Mouse (Mus musculus): ENCODE data around the gene Syce2. TPM values are rescaled to one million over a fixed set of nuclear protein-coding genes. Genes with fewer than 3 reads are reported as not detected.

The Syce2 gene
- total RNA-seq, 2 experiments from 2014 or later = 2.3 to 3.0 TPM

GRCm38 (mm10) chr8:84841514-84841913 lies 30.4 kb upstream of the Syce2 start:
- intact Hi-C loops (cut with DNase I) = no loop called here
- no peak for DNase-seq (ENCODE audit: low spot score)

- intact Hi-C loops (cut with DNase I) = loop anchor here (5.0 kb wide), 1 partner anchor 1237 kb away; the partner anchor contains the start of genes Dnajb1 and Tecr
Measured at GRCm38 (mm10) chr8:84844397-84845070, 27.4 kb upstream of the Syce2 start.

GRCm38 (mm10) chr8:84845355-84846093 lies 26.4 kb upstream of the Syce2 start:
- DNase-seq (ENCODE audit: low spot score) = no peak
- intact Hi-C loops (cut with DNase I) = loop anchor here (5.0 kb wide), 1 partner anchor 1238 kb away; the partner anchor contains the start of genes Dnajb1 and Tecr

More at GRCm38 (mm10) chr8:84844397-84845070, 27.4 kb upstream of the Syce2 start:
- no peak for DNase-seq (ENCODE audit: low spot score)

- DNase-seq (ENCODE audit: low spot score) = no peak
- intact Hi-C loops (cut with DNase I) = loop anchor here (5.0 kb wide), 1 partner anchor 1239 kb away; the partner anchor contains the start of genes Dnajb1 and Tecr
Measured at GRCm38 (mm10) chr8:84846094-84846721, 25.7 kb upstream of the Syce2 start.

GRCm38 (mm10) chr8:84846722-84847572 lies 25.0 kb upstream of the Syce2 start, which contains the start of gene Calr:
Gene Calr, minus strand, starts transcription at chr8:84846934.
- intact Hi-C loops (cut with DNase I) = loop anchor here (5.0 kb wide), 1 partner anchor 1240 kb away; the partner anchor contains the start of genes Dnajb1 and Tecr

GRCm38 (mm10) chr8:84847684-84848435 lies 24.1 kb upstream of the Syce2 start:
- DNase-seq (ENCODE audit: low spot score) = no peak
- intact Hi-C loops (cut with DNase I) = loop anchor here (5.0 kb wide), 1 partner anchor 1241 kb away; the partner anchor contains the start of genes Dnajb1 and Tecr

More at GRCm38 (mm10) chr8:84846722-84847572, 25.0 kb upstream of the Syce2 start, which contains the start of gene Calr:
- DNase-seq (ENCODE audit: low spot score) = peak; percentile 100

GRCm38 (mm10) chr8:84856434-84856833 lies 15.5 kb upstream of the Syce2 start:
- intact Hi-C loops (cut with DNase I) = loop anchor here (2.0 to 5.0 kb wide), 2 partner anchors 36 to 46 kb away; partner anchors contain the start of gene Gcdh
- no peak for DNase-seq (ENCODE audit: low spot score)

GRCm38 (mm10) chr8:84856864-84857441 lies 15.0 kb upstream of the Syce2 start, which contains the start of gene Farsa:
Gene Farsa, plus strand, starts transcription at chr8:84856989.
- DNase-seq (ENCODE audit: low spot score) = peak; percentile 85
- intact Hi-C loops (cut with DNase I) = loop anchor here (2.0 to 5.0 kb wide), 2 partner anchors 35 to 46 kb away; partner anchors contain the start of gene Gcdh

GRCm38 (mm10) chr8:84872309-84872965 lies 526 bp downstream of the Syce2 start:
- intact Hi-C loops (cut with DNase I) = no loop called here
- DNase-seq (ENCODE audit: low spot score) = no peak

- intact Hi-C loops (cut with DNase I) = no loop called here
- DNase-seq (ENCODE audit: low spot score) = no peak
Measured at GRCm38 (mm10) chr8:84873016-84873415, 1.1 kb downstream of the Syce2 start.

GRCm38 (mm10) chr8:84874339-84874738 lies 2.4 kb downstream of the Syce2 start:
- intact Hi-C loops (cut with DNase I) = no loop called here
- DNase-seq (ENCODE audit: low spot score) = no peak

- intact Hi-C loops (cut with DNase I) = no loop called here
- DNase-seq (ENCODE audit: low spot score) = no peak
Measured at GRCm38 (mm10) chr8:84877297-84878035, 5.6 kb downstream of the Syce2 start.

GRCm38 (mm10) chr8:84878915-84879314 lies 7.0 kb downstream of the Syce2 start:
- intact Hi-C loops (cut with DNase I) = no loop called here
- no peak for DNase-seq (ENCODE audit: low spot score)

GRCm38 (mm10) chr8:84884728-84885127 lies 12.8 kb downstream of the Syce2 start:
- no peak for DNase-seq (ENCODE audit: low spot score)
- intact Hi-C loops (cut with DNase I) = no loop called here

GRCm38 (mm10) chr8:84888280-84888679 lies 16.4 kb downstream of the Syce2 start:
- DNase-seq (ENCODE audit: low spot score) = no peak
- intact Hi-C loops (cut with DNase I) = no loop called here

- DNase-seq (ENCODE audit: low spot score) = no peak
- intact Hi-C loops (cut with DNase I) = no loop called here
Measured at GRCm38 (mm10) chr8:84889141-84889540, 17.2 kb downstream of the Syce2 start.

All from heart, postnatal 25 days (tissue).